Mouse (Mus musculus): ENCODE results near the gene Spag5. TPM values are rescaled to one million over a fixed set of nuclear protein-coding genes. Genes with fewer than 3 reads are reported as not detected.

Spag5 gene
- total RNA-seq (2023) = 3.8 TPM

GRCm38 (mm10) chr11:78301357-78302084 lies at the start of gene Spag5:
TSS of gene Spag5 (plus strand) at chr11:78301529.

GRCm38 (mm10) chr11:78261380-78262352 lies 39.7 kb upstream of the Spag5 start, which contains the start of gene 2610507B11Rik:
TSS of gene 2610507B11Rik (plus strand) at chr11:78261752.

GRCm38 (mm10) chr11:78290654-78291053 lies 10.7 kb upstream of the Spag5 start, which contains the start of gene BC030499:
TSS of gene BC030499 (plus strand) at chr11:78290841.

GRCm38 (mm10) chr11:78322860-78323259 lies 21.5 kb downstream of the Spag5 start, which contains the start of gene Aldoc:
TSS of gene Aldoc (plus strand) at chr11:78322968.

GRCm38 (mm10) chr11:78327634-78328511 lies 26.5 kb downstream of the Spag5 start, which contains the start of gene Pigs:
TSS of gene Pigs (plus strand) at chr11:78328415.

GRCm38 (mm10) chr11:78343381-78344327 lies 42.3 kb downstream of the Spag5 start, which contains the start of gene Unc119:
TSS of gene Unc119 (plus strand) at chr11:78343482.

Other genes with a start within 250 kb of the Spag5 start
- 27.5 TPM for gene Eral1, start 221.1 kb upstream of the Spag5 start, total RNA-seq (2023)
- 20.5 TPM for gene Fam222b, start 206.9 kb upstream of the Spag5 start, total RNA-seq (2023)
- gene Traf4, start 135.9 kb upstream of the Spag5 start, total RNA-seq (2023) = 41.8 TPM
- 8.4 TPM for gene Nek8, start 124.9 kb upstream of the Spag5 start, total RNA-seq (2023)
- gene Tlcd1, start 124.8 kb upstream of the Spag5 start, total RNA-seq (2023) = 6.9 TPM
- gene Rpl23a, start 117.9 kb upstream of the Spag5 start, total RNA-seq (2023) = 3,334 TPM
- gene Rab34, start 113.1 kb upstream of the Spag5 start, total RNA-seq (2023) = 3.3 TPM
- gene Proca1, start 108.1 kb upstream of the Spag5 start, total RNA-seq (2023) = not detected
- gene Sdf2, start 55.8 kb upstream of the Spag5 start, total RNA-seq (2023) = 40.3 TPM
- gene Supt6, start 55.5 kb upstream of the Spag5 start, total RNA-seq (2023) = 91.0 TPM
- gene 2610507B11Rik, start 39.8 kb upstream of the Spag5 start, total RNA-seq (2023) = 98.7 TPM
- 0.35 TPM for gene BC030499, start 10.7 kb upstream of the Spag5 start, total RNA-seq (2023)
- 12.0 TPM for gene Aldoc, start 21.4 kb downstream of the Spag5 start, total RNA-seq (2023)
- gene Pigs, start 26.9 kb downstream of the Spag5 start, total RNA-seq (2023) = 38.7 TPM
- gene Unc119, start 42.0 kb downstream of the Spag5 start, total RNA-seq (2023) = 13.8 TPM
- gene Foxn1, start 85.0 kb downstream of the Spag5 start, total RNA-seq (2023) = not detected
- gene Slc13a2, start 120.7 kb downstream of the Spag5 start, total RNA-seq (2023) = not detected
- 1.6 TPM for gene Slc46a1, start 164.2 kb downstream of the Spag5 start, total RNA-seq (2023)
- gene Sarm1, start 196.2 kb downstream of the Spag5 start, total RNA-seq (2023) = 1.6 TPM
- gene Vtn, start 197.6 kb downstream of the Spag5 start, total RNA-seq (2023) = not detected
- not detected for gene Sebox, start 201.9 kb downstream of the Spag5 start, total RNA-seq (2023)
- gene Tmem199, start 210.6 kb downstream of the Spag5 start, total RNA-seq (2023) = 16.6 TPM
- 31.5 TPM for gene Poldip2, start 210.7 kb downstream of the Spag5 start, total RNA-seq (2023)
- gene Tnfaip1, start 234.8 kb downstream of the Spag5 start, total RNA-seq (2023) = 14.0 TPM
- gene Ift20, start 234.8 kb downstream of the Spag5 start, total RNA-seq (2023) = 34.2 TPM
- gene Tmem97, start 249.2 kb downstream of the Spag5 start, total RNA-seq (2023) = 7.1 TPM